Mouse (Mus musculus) heart, postnatal 0 days (tissue): Measurements from ENCODE around the gene Rgcc.

Source experiments
- CTCF ChIP-seq: IDR thresholded peaks from 2 replicates; pipeline ENCODE4 v1.5.1; 2016; ENCODE audit warnings: antibody characterized with exemption, control low read depth, low read depth
- EP300 ChIP-seq: IDR thresholded peaks from 2 replicates; pipeline ENCODE4 v1.6.1; 2016; ENCODE audit warnings: antibody characterized with exemption, low read depth

GRCm38 (mm10) chr14:79289909-79290308 lies 11.5 kb downstream of the Rgcc start:
- TF ChIP-seq EP300 (no peak), CTCF (no peak)
